In genomic region chr7:99132597-99132996, GRCm38 (mm10) we compare ENCODE assay signal across 12 mouse cellular contexts. TPM values are rescaled to one million over a fixed set of nuclear protein-coding genes. Genes with fewer than 3 reads are reported as not detected.
DNase-seq lines count a peak whose midpoint lies in the region; ATAC-seq and TF ChIP-seq lines count a peak whose summit lies in the region.
"Had no signal": no experiment of that assay in that cellular context is flagged by ENCODE, and none has a peak within 500 bp of the region (broad histone marks: within the 10 kb centered on the region; RNA-seq: fewer than 3 reads in every experiment).

No protein-coding gene starts in this region.

- no peak overlapping the region for H3K4me3 ChIP-seq in layer of hippocampus, adult 2 months
- no peak overlapping the region for H3K4me3 ChIP-seq in embryonic facial prominence, embryonic 13.5 days
- H3K4me3 ChIP-seq in heart, embryonic 12.5 days: no peak overlapping the region
- H3K4me3 ChIP-seq in lung, postnatal 0 days (ENCODE audit: low read depth, low read length): no peak overlapping the region
- no peak overlapping the region for H3K4me3 ChIP-seq in hindbrain, embryonic 10.5 days
- no peak overlapping the region for H3K4me3 ChIP-seq in cerebellum, adult 2 months (replicated peaks; ENCODE audit: insufficient read depth, low read depth, low read length)
- H3K4me3 ChIP-seq: hindbrain, embryonic 12.5 days; neural tube, embryonic 12.5 days had no signal

- peak overlapping the region; percentile 69 for H3K27ac ChIP-seq in layer of hippocampus, adult 2 months
- peak overlapping the region; percentile 49; the same call in 1 of the 2 replicates for H3K27ac ChIP-seq in embryonic facial prominence, embryonic 13.5 days
- peak overlapping the region; percentile 85 for H3K27ac ChIP-seq in heart, embryonic 12.5 days (ENCODE audit: poor library complexity, severe bottlenecking)
- H3K27ac ChIP-seq in lung, postnatal 0 days (ENCODE audit: low read length): peak overlapping the region; percentile 84
- H3K27ac ChIP-seq in hindbrain, embryonic 10.5 days: no peak overlapping the region
- H3K27ac ChIP-seq in cerebellum, adult 2 months (ENCODE audit: insufficient read depth, low read length): no peak overlapping the region
- H3K27ac ChIP-seq: hindbrain, embryonic 12.5 days; neural tube, embryonic 12.5 days had no signal

- no peak for DNase-seq in layer of hippocampus, adult 2 months (ENCODE audit: low spot score in 2 of 2)
- DNase-seq in layer of hippocampus, postnatal 36 days: no peak
- DNase-seq in lung, postnatal 0 days (ENCODE audit: low spot score): peak; percentile 31
- DNase-seq in hindbrain, embryonic 10.5 days (ENCODE audit: low spot score): no peak
- DNase-seq in cerebellum, adult 11 months: no peak
- no peak for DNase-seq in cerebellum, adult 2 months
- DNase-seq: right cerebral cortex, postnatal 25 days; thymus, postnatal 4 days had no signal

- no peak for TF ChIP-seq POLR2A in cerebellum, adult 2 months (IDR thresholded peaks at IDR 0.05; ENCODE audit: borderline replicate concordance, insufficient read depth, low read length)

- no peak for TF ChIP-seq CTCF in layer of hippocampus, adult 2 months (conservative IDR thresholded peaks at IDR 0.05)
- TF ChIP-seq CTCF in lung, postnatal 0 days (IDR thresholded peaks at IDR 0.05): no peak
- TF ChIP-seq CTCF in cerebellum, adult 2 months (IDR thresholded peaks at IDR 0.05; ENCODE audit: borderline replicate concordance, insufficient read depth, low read depth, low read length): no peak

- peaks cover 30% of the 10 kb centered on the region for H3K4me1 ChIP-seq in embryonic facial prominence, embryonic 13.5 days
- peaks cover 32% of the 10 kb centered on the region for H3K4me1 ChIP-seq in heart, embryonic 12.5 days (replicated peaks)
- peaks cover 19% of the 10 kb centered on the region; the same call in 1 of the 2 replicates for H3K4me1 ChIP-seq in lung, postnatal 0 days (ENCODE audit: insufficient read depth, low read depth, low read length)
- H3K4me1 ChIP-seq in hindbrain, embryonic 10.5 days (replicated peaks): peaks cover 13% of the 10 kb centered on the region
- no peaks in the 10 kb centered on the region; the same call in 1 of the 2 replicates for H3K4me1 ChIP-seq in cerebellum, adult 2 months (ENCODE audit: control insufficient read depth, insufficient read depth, low read length)

- no peak overlapping the region for H3K9ac ChIP-seq in embryonic facial prominence, embryonic 13.5 days
- no peak overlapping the region for H3K9ac ChIP-seq in heart, embryonic 12.5 days
- no peak overlapping the region for H3K9ac ChIP-seq in lung, postnatal 0 days (replicated peaks; ENCODE audit: low read depth)
- H3K9ac ChIP-seq: hindbrain, embryonic 12.5 days; neural tube, embryonic 12.5 days had no signal

- ATAC-seq in embryonic facial prominence, embryonic 13.5 days (ENCODE audit: insufficient number of reproducible peaks, insufficient read depth, low FRiP score, low TSS enrichment, low read depth): no peak
- ATAC-seq in heart, embryonic 12.5 days (ENCODE audit: insufficient number of reproducible peaks, low FRiP score): no peak
- peak; percentile 15; the same call in 1 of the 2 replicates for ATAC-seq in lung, postnatal 0 days

- H3K36me3 ChIP-seq in embryonic facial prominence, embryonic 13.5 days: peaks cover 2% of the 10 kb centered on the region; the same call in 1 of the 2 replicates
- 0 out of 2 replicates have a peak, but pooled peaks cover 2% of the 10 kb centered on the region for H3K36me3 ChIP-seq in heart, embryonic 12.5 days
- H3K36me3 ChIP-seq in lung, postnatal 0 days (ENCODE audit: insufficient read depth, low read length): no peaks in the 10 kb centered on the region
- peaks cover 13% of the 10 kb centered on the region for H3K36me3 ChIP-seq in hindbrain, embryonic 10.5 days
- H3K36me3 ChIP-seq: hindbrain, embryonic 12.5 days; neural tube, embryonic 12.5 days had no signal

- H3K4me2 ChIP-seq in embryonic facial prominence, embryonic 13.5 days: no peak overlapping the region
- H3K4me2 ChIP-seq in heart, embryonic 12.5 days: no peak overlapping the region
- H3K4me2 ChIP-seq in lung, postnatal 0 days (replicated peaks; ENCODE audit: low read depth, low read length): peak overlapping the region; percentile 25; the same call in 1 of the 2 replicates
- H3K4me2 ChIP-seq: hindbrain, embryonic 12.5 days; neural tube, embryonic 12.5 days had no signal

- WGBS in embryonic facial prominence, embryonic 13.5 days: 74% methylated on average over 9 of the region's 9 CpGs
- WGBS in heart, embryonic 12.5 days: 78% methylated on average over 9 of the region's 9 CpGs
- 36% methylated on average over 9 of the region's 9 CpGs for WGBS in lung, postnatal 0 days
- 84% methylated on average over 9 of the region's 9 CpGs for WGBS in hindbrain, embryonic 10.5 days
- 91% methylated on average over 9 of the region's 9 CpGs for WGBS in cerebellum, adult 2 months

- no peak for TF ChIP-seq EP300 in lung, postnatal 0 days (IDR thresholded peaks at IDR 0.05)

- no peaks in the 10 kb centered on the region for H3K27me3 ChIP-seq in embryonic facial prominence, embryonic 13.5 days
- no peaks in the 10 kb centered on the region for H3K27me3 ChIP-seq in heart, embryonic 12.5 days (replicated peaks)
- H3K27me3 ChIP-seq in lung, postnatal 0 days (replicated peaks; ENCODE audit: insufficient read depth, low read length): no peaks in the 10 kb centered on the region
- H3K27me3 ChIP-seq in hindbrain, embryonic 10.5 days (ENCODE audit: insufficient read depth, poor library complexity, severe bottlenecking): no peaks in the 10 kb centered on the region
- no peaks in the 10 kb centered on the region for H3K27me3 ChIP-seq in cerebellum, adult 2 months (ENCODE audit: control insufficient read depth, insufficient read depth, low read length)
- H3K27me3 ChIP-seq: hindbrain, embryonic 12.5 days; neural tube, embryonic 12.5 days had no signal

- no peaks in the 10 kb centered on the region for H3K9me3 ChIP-seq in embryonic facial prominence, embryonic 13.5 days
- peaks cover 11% of the 10 kb centered on the region for H3K9me3 ChIP-seq in heart, embryonic 12.5 days (replicated peaks)
- H3K9me3 ChIP-seq in lung, postnatal 0 days (ENCODE audit: low read length): no peaks in the 10 kb centered on the region
- H3K9me3 ChIP-seq in hindbrain, embryonic 10.5 days: peaks cover 8% of the 10 kb centered on the region; the same call in 1 of the 2 replicates

RNA-seq across cellular contexts. Expression of gene Uvrag, which starts 8.3 kb away (rescaled TPM):
- 10 to 100 TPM; 48.9 to 52.4 TPM for total RNA-seq in layer of hippocampus, adult 2 months (2021)
- 10 to 100 TPM; 49.0 to 50.7 TPM for total RNA-seq in layer of hippocampus, postnatal 36 days (2021)
- 16.5 and 18.2 TPM in 2 replicates for polyA plus RNA-seq in embryonic facial prominence, embryonic 13.5 days (2015; fragmentation: Nextera tagmentation; extraction: Ambion mirVana)
- polyA plus RNA-seq in heart, embryonic 12.5 days (2016; fragmentation: Nextera tagmentation; extraction: Ambion mirVana): 18.8 and 19.6 TPM in 2 replicates
- 23.4 and 28.6 TPM in 2 replicates for polyA plus RNA-seq in lung, postnatal 0 days (2015; fragmentation: Nextera tagmentation; extraction: Ambion mirVana)
- 10.9 and 12.8 TPM in 2 replicates for polyA plus RNA-seq in hindbrain, embryonic 10.5 days (2016; fragmentation: Nextera tagmentation; extraction: Ambion mirVana)
- polyA plus RNA-seq in cerebellum, adult 2 months (2012; rRNA removed): 19.2 TPM in 2 replicates

RNA-seq across cellular contexts. Expression of gene Dgat2, which starts 49.9 kb away (rescaled TPM):
- total RNA-seq in layer of hippocampus, adult 2 months (2021): 100 to 1,000 TPM; 111 TPM
- total RNA-seq in layer of hippocampus, postnatal 36 days (2021): 100 to 1,000 TPM in 1 of 2 experiments, 10 to 100 TPM in 1; 94.3 to 106 TPM
- 17.2 and 17.6 TPM in 2 replicates for polyA plus RNA-seq in embryonic facial prominence, embryonic 13.5 days (2015; fragmentation: Nextera tagmentation; extraction: Ambion mirVana)
- 10.0 and 10.3 TPM in 2 replicates for polyA plus RNA-seq in heart, embryonic 12.5 days (2016; fragmentation: Nextera tagmentation; extraction: Ambion mirVana)
- polyA plus RNA-seq in lung, postnatal 0 days (2015; fragmentation: Nextera tagmentation; extraction: Ambion mirVana): 14.6 and 15.3 TPM in 2 replicates
- 13.1 and 15.0 TPM in 2 replicates for polyA plus RNA-seq in hindbrain, embryonic 10.5 days (2016; fragmentation: Nextera tagmentation; extraction: Ambion mirVana)
- polyA plus RNA-seq in cerebellum, adult 2 months (2012; rRNA removed): 26.2 and 28.1 TPM in 2 replicates

Comparison
In these comparisons a context has a peak if more than half of its experiments do, and no peak if none do; other contexts are left out.
1. H3K27ac ChIP-seq: peak in layer of hippocampus, adult 2 months (single experiment), embryonic facial prominence, embryonic 13.5 days (single experiment), heart, embryonic 12.5 days (single experiment) and lung, postnatal 0 days (single experiment); none in hindbrain, embryonic 10.5 days (single experiment) and cerebellum, adult 2 months (single experiment).